Mouse (Mus musculus) kidney, adult 18-20 months (tissue): ENCODE data around the gene Tns1.

ENCODE experiments used
- DNase-seq: peaks from one replicate; pipeline ENCODE4 v3.0.0; 2021

Gene Tns1

GRCm38 (mm10) chr1:74030901-74031360 is 93.3 kb downstream of the Tns1 start:
- DNase-seq = peak; percentile 91

GRCm38 (mm10) chr1:74030285-74030684 is 94.0 kb downstream of the Tns1 start:
- no peak for DNase-seq

- no peak for DNase-seq
Observed at GRCm38 (mm10) chr1:74029669-74030068, 94.6 kb downstream of the Tns1 start.

- no peak for DNase-seq
Observed at GRCm38 (mm10) chr1:74028881-74029266, 95.4 kb downstream of the Tns1 start.

- no peak for DNase-seq
Observed at GRCm38 (mm10) chr1:74028118-74028880, 96.0 kb downstream of the Tns1 start.

- peak; percentile 82 for DNase-seq
Observed at GRCm38 (mm10) chr1:74027559-74028091, 96.6 kb downstream of the Tns1 start.

- no peak for DNase-seq
Observed at GRCm38 (mm10) chr1:74026703-74027195, 97.5 kb downstream of the Tns1 start.

- no peak for DNase-seq
Observed at GRCm38 (mm10) chr1:74025651-74026226, 98.5 kb downstream of the Tns1 start.

GRCm38 (mm10) chr1:74025227-74025626 is 99.0 kb downstream of the Tns1 start:
- no peak for DNase-seq

GRCm38 (mm10) chr1:74024452-74025190 is 99.6 kb downstream of the Tns1 start:
- DNase-seq = no peak

- DNase-seq = no peak
Observed at GRCm38 (mm10) chr1:74022998-74023397, 101.3 kb downstream of the Tns1 start.

- DNase-seq = no peak
Observed at GRCm38 (mm10) chr1:74022536-74022935, 101.7 kb downstream of the Tns1 start.

- no peak for DNase-seq
Observed at GRCm38 (mm10) chr1:74020235-74020634, 104.0 kb downstream of the Tns1 start.

- DNase-seq = peak; percentile 68
Observed at GRCm38 (mm10) chr1:74017399-74018172, 106.7 kb downstream of the Tns1 start.

- DNase-seq = peak; percentile 81
Observed at GRCm38 (mm10) chr1:74016618-74017017, 107.6 kb downstream of the Tns1 start.

- DNase-seq = peak; percentile 70
Observed at GRCm38 (mm10) chr1:74015513-74016234, 108.6 kb downstream of the Tns1 start.

GRCm38 (mm10) chr1:74014538-74015327 is 109.5 kb downstream of the Tns1 start:
- DNase-seq = peak; percentile 87

- peak; percentile 84 for DNase-seq
Observed at GRCm38 (mm10) chr1:74013296-74014031, 110.8 kb downstream of the Tns1 start.

- peak; percentile 45 for DNase-seq
Observed at GRCm38 (mm10) chr1:74012706-74013105, 111.5 kb downstream of the Tns1 start.

- DNase-seq = peak; percentile 46
Observed at GRCm38 (mm10) chr1:74009495-74009894, 114.8 kb downstream of the Tns1 start.
